Mouse (Mus musculus) MEL (cell line): Measurements from ENCODE around the gene Slc9a3r2.

Experiments used
- BHLHE40 ChIP-seq: IDR thresholded peaks from 2 replicates; pipeline ENCODE4 v1.6.1; 2012; ENCODE audit warnings: low read depth, mild to moderate bottlenecking, inconsistent platforms, low read length, improper control_type of control experiment, borderline replicate concordance
- CHD1 ChIP-seq: IDR thresholded peaks from 2 replicates; pipeline ENCODE4 v1.6.1; 2012; ENCODE audit warnings: low read depth, mild to moderate bottlenecking, inconsistent platforms, low read length, improper control_type of control experiment
- CTCF ChIP-seq, 3 experiments: IDR thresholded peaks in 2 of 3; conservative IDR thresholded peaks in 1 of 3; 2 replicates each; pipeline ENCODE4 v1.5.1; 2011 to 2012; ENCODE audit warnings: low read length in 3 of 3, low read depth in 2 of 3, mild to moderate bottlenecking in 2 of 3, improper control_type of control experiment in 1 of 3, inconsistent platforms in 1 of 3, mixed read lengths in 1 of 3, moderate library complexity in 1 of 3; ENCODE audit not compliant: control insufficient read depth in 1 of 3, insufficient read depth in 1 of 3, poor library complexity in 1 of 3, severe bottlenecking in 1 of 3
- EP300 ChIP-seq, 2 experiments: IDR thresholded peaks; 2 replicates each; pipeline ENCODE4 v1.6.1; 2011; ENCODE audit warnings: improper control_type of control experiment in 2 of 2, low read length in 2 of 2, low read depth in 1 of 2, mild to moderate bottlenecking in 1 of 2
- HCFC1 ChIP-seq: IDR thresholded peaks from 2 replicates; pipeline ENCODE4 v1.6.1; 2012; ENCODE audit warnings: low read depth, mild to moderate bottlenecking, inconsistent platforms, low read length, improper control_type of control experiment, moderate library complexity
- MAZ ChIP-seq: IDR thresholded peaks from 2 replicates; pipeline ENCODE4 v1.6.1; 2012; ENCODE audit warnings: low read depth, mild to moderate bottlenecking, inconsistent platforms, low read length, improper control_type of control experiment
- NELFE ChIP-seq: IDR thresholded peaks from 2 replicates; pipeline ENCODE4 v1.6.1; 2011; ENCODE audit warnings: low read depth, low read length, improper control_type of control experiment
- POLR2A ChIP-seq, 2 experiments: IDR thresholded peaks; 2 replicates each; pipeline ENCODE4 v1.6.1; 2011 to 2012; ENCODE audit warnings: low read length in 2 of 2, mild to moderate bottlenecking in 2 of 2, control low read depth in 1 of 2, improper control_type of control experiment in 1 of 2, low read depth in 1 of 2, moderate library complexity in 1 of 2; ENCODE audit not compliant: control insufficient read depth in 1 of 2, insufficient read depth in 1 of 2, poor library complexity in 1 of 2
- POLR2AphosphoS2 ChIP-seq: IDR thresholded peaks from 2 replicates; pipeline ENCODE4 v1.6.1; 2011; ENCODE audit warnings: low read length, improper control_type of control experiment
- USF1 ChIP-seq: IDR thresholded peaks from 2 replicates; pipeline ENCODE4 v1.6.1; 2014; ENCODE audit warnings: low read depth, mild to moderate bottlenecking, inconsistent platforms, low read length, improper control_type of control experiment, moderate library complexity
- ZNF384 ChIP-seq: IDR thresholded peaks from 2 replicates; pipeline ENCODE4 v1.6.1; 2012; ENCODE audit warnings: low read depth, mild to moderate bottlenecking, inconsistent platforms, low read length, improper control_type of control experiment

GRCm38 (mm10) chr17:24695326-24696010, 45.3 kb upstream of the Slc9a3r2 start:
- TF ChIP-seq POLR2A (IDR thresholded peaks at IDR 0.05; ENCODE audit: control insufficient read depth in 1 of 2, insufficient read depth in 1 of 2, low read depth in 1 of 2, low read length in 2 of 2, poor library complexity in 1 of 2) = no peak; a peak in 1 of 4 replicates
- TF ChIP-seq CTCF (IDR thresholded peaks at IDR 0.05 in 2 of 3, conservative IDR thresholded peaks at IDR 0.05 in 1 of 3; ENCODE audit: control insufficient read depth in 1 of 3, insufficient read depth in 1 of 3, low read depth in 2 of 3, low read length in 3 of 3, poor library complexity in 1 of 3, severe bottlenecking in 1 of 3) = no peak
- no peak for TF ChIP-seq EP300 (IDR thresholded peaks at IDR 0.05; ENCODE audit: low read depth in 1 of 2, low read length in 2 of 2)
- no peak for TF ChIP-seq USF1
- no peak for TF ChIP-seq BHLHE40
- TF ChIP-seq MAZ = no peak
- TF ChIP-seq NELFE = no peak
- TF ChIP-seq POLR2AphosphoS2 = no peak; the same call in 1 of the 2 replicates
- TF ChIP-seq CHD1 = 0 out of 2 replicates have a peak, but pooled peaks have one; percentile 36
- TF ChIP-seq ZNF384 = no peak
- no peak; the same call in 1 of the 2 replicates for TF ChIP-seq HCFC1
